Mouse (Mus musculus): ENCODE measurements at regions not wholly inside any gene's neighbourhood (a gene's known extent, or its start where the extent isn't known, plus 50 kb on each side); places are given as distances from the start of the nearest gene placed in this dataset.
A peak's percentile ranks its signal among the peaks of the same experiment; 100 is the strongest.

GRCm38 (mm10) chr15:88229456-88229855 lies 370.6 kb upstream of the Zdhhc25 start:
- no peak for DNase-seq

GRCm38 (mm10) chr15:88244606-88245005 lies 355.5 kb upstream of the Zdhhc25 start:
- DNase-seq = no peak

DNA sequence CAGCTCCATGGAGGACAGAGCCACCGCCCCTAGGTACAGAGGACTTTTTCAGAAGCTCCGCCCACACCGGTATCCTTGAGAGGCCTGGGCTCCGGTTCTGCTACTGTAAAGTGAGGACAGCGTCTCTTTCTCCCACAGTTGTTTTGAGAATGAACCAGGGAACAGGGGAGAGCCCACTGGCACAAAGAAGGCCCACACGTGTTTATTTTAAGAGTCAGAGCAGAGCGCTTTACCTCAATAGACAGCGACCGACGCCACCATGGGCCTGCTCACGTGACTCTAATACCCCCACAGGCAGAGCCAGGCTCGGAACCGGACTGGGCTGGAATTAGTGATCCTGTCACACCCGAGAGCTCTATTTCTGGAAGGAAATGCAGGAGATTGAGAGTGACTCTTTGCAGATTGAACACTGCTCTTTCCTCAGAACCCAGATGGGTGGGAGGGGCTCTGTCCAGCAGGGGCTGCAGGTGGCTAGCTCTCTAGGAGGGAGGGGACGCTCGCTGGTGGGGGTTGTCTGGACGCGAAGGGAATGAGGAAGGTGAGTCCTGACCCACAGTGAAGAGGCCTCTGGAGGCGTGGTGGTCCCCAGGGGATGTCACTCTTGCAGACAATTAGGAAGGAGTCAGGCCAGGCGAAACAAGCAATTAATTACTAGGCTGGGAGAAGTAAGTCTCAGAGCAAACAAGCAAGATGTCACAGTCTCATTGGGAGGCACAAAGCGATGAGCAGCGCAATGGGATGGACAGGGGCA lies 354.4 kb upstream of the Zdhhc25 start:
- DNase-seq = no peak

DNA sequence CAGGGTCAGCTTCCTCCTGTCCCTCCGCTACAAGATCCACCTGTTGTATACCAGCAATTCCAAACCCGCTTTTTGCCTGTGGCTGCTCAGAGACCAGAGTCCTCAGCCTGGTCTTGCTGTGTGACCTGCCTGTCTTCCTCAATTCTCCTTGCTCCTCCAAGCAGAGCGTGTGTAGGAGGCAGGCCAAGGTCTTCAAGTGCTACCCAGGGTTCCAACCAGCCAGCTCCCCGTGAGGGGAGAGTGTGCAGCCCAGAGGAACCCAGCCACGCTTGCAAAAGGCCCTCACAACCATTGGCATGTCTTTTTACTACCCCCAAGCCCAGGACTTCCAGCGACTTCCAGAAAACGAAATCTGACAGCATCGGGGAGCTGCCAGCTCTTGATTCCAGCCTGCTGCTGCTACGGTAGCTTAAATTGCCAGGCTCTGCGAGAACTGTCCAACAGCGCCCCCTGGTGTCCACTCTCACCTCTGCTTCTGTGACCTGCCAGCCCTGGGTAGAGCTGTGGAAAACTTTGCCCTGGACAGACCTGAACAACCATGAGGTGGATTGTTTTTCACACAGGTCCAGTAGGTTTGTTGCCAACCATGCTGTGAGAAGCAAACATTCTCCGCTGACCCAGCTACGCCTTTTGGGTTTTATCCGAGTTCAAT lies 352.0 kb upstream of the Zdhhc25 start:
- peak; percentile 87 for DNase-seq

DNA sequence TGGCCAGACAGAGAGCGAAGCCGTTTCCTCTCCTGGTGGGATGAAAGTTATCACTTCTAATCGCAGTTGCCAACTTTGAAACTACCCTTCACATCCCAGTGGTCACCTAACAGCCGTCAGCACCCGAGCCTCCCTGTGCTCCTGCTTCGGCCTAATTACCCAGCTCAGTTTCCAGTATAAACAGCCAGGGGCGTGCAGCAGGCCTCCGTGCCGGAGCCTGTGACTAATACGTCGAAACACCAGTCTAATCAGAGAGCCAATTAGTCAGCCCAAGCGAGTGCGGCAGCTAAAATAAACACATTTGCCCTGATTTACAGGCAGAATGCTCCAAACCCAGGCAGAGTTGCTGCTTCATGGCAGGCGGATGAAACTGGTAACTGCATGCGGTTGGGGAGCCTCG lies 312.1 kb upstream of the Zdhhc25 start:
- no peak for DNase-seq

- no peak for DNase-seq
Measured at GRCm38 (mm10) chr15:88288696-88289095, 311.4 kb upstream of the Zdhhc25 start.

DNA sequence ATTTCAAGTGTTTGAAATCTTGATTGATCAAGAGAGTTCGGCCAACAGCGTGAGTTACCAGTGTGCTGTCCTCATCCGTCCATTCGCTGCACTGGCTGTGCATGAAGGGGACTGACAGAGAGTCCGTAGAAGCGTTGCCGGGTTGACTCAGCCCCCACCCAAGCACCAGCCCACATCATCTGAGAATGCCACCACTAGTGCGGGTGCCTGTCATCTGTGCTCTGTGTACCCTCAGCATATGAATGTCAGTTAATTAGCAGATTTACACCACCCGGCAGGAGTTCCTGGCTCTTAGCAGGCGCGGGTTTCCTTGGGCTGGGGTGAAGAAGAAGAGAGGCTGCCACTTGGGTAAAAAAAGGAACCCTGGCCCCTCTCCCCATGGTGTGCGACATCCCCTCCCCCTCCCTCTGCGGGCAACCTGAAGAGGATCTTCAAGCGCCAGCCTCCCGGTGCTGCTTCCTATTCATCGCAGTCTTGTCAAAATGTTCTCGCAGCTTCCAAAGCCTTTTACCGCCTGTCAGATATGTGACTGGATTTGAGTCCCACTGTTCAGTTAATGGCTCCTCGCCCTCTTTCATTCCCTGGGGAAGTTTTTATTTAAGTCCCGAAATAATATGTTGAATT lies 309.2 kb upstream of the Zdhhc25 start:
- DNase-seq = no peak

GRCm38 (mm10) chr15:88299061-88299460 lies 301.0 kb upstream of the Zdhhc25 start:
- DNase-seq = no peak

DNA sequence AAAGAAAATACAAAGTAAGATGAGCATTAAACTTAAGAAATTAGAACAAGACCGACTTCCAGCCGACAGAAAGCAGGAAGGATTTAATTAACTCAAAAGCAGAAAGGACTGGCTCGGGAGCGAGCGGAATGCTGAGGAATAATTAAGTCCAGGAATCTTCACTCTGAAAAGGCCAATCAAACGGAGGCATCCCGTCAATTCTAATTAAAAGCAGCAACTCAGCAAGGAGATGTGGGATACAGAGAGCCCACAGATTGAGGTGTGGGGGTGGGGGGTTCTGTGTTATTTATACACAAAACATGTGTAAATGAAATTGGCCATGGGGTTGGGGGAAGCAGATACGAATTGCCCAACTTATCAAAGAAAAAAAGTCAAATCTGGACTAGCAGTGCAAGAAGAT lies 288.9 kb upstream of the Zdhhc25 start:
- DNase-seq = no peak

- no peak for DNase-seq
Measured at GRCm38 (mm10) chr15:88314810-88315459, 285.2 kb upstream of the Zdhhc25 start.

- no peak for DNase-seq
Measured at GRCm38 (mm10) chr15:88318048-88318447, 282.1 kb upstream of the Zdhhc25 start.

DNA sequence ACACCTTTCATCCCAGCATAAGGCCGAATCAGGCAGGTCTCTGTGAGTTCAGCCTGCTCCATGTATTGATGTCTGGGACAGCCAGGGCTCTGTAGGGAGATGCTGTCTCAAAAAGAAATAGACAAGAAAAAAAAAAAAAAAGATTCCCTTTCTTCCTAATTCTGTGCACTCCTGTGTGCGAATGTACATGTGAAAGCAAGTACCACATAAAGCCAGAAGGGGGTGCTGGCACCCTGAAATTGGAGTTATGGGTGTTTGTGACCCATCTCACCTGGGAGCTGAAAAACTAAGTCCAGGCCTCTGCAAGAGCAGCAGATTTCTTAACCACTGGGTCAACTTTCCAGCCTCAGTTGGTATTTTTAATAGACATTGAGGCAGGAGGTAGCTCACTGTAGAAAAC lies 280.6 kb upstream of the Zdhhc25 start:
- DNase-seq = no peak

GRCm38 (mm10) chr15:88323584-88324375 lies 276.3 kb upstream of the Zdhhc25 start:
- DNase-seq = no peak

DNA sequence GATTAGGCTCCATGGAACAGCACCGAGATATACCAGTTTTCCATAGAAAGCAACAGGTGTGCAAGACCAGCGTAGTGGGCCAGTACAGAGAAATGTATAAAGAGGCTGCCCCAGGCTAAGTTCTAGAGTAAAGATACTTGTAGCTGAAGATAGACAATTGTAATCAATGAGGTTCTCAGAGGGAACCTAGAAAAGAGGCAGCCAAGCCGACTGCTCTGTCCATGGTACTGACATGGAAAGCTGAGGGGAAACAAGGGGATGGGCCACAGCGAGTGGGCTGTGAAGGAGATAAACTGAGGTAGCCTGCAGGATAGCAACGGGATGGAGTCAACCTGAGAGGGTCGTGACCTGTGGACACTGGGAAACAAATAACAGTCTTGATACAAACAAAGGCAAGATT lies 275.0 kb upstream of the Zdhhc25 start:
- DNase-seq = no peak

GRCm38 (mm10) chr15:88353206-88353605 lies 246.9 kb upstream of the Zdhhc25 start:
- no peak for DNase-seq

GRCm38 (mm10) chr15:88360375-88361035 lies 239.6 kb upstream of the Zdhhc25 start:
- DNase-seq = no peak

DNA sequence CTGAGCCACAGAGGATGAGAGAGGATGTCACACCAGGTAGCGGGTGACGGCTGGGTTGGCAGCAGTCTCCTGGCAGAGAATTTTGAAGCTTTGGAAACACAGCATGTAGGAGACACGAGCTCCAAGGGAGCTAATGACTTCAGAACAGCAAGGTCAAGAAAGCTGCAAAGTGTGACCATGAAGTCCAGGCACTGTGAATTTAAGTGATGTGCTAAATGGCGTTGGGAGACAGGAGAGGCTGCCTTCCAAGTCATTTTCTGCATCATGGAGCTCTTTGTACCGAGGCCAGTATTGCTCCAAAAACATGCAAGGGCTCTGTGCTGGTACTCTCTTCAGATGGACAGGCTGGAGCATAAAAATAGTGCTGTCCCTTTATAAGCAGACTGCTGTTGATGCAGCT lies 238.8 kb upstream of the Zdhhc25 start:
- DNase-seq = no peak

- no peak for DNase-seq
Measured at GRCm38 (mm10) chr15:88362966-88363365, 237.1 kb upstream of the Zdhhc25 start.

DNA sequence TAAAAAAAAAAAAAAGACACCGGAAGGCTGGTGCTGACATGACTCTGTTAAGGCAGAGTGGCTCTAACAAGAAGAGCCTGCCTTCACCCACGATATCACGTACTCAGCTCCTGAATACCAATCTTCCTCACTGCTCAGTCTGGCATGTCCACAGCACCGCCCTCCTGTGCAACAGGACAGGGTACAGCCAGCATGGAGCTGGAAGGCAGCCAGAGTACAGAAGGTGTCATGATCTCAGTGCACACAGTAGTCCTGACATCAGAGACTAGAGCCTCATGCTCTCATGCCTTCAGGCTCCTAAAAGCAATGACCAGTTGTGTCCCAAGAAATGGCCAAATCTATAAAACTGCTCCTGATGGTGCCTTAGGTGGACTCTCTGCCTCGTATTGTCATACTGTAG lies 229.7 kb upstream of the Zdhhc25 start:
- peak; percentile 7 for DNase-seq

- DNase-seq = no peak
Measured at GRCm38 (mm10) chr15:88372039-88372438, 228.1 kb upstream of the Zdhhc25 start.

DNA sequence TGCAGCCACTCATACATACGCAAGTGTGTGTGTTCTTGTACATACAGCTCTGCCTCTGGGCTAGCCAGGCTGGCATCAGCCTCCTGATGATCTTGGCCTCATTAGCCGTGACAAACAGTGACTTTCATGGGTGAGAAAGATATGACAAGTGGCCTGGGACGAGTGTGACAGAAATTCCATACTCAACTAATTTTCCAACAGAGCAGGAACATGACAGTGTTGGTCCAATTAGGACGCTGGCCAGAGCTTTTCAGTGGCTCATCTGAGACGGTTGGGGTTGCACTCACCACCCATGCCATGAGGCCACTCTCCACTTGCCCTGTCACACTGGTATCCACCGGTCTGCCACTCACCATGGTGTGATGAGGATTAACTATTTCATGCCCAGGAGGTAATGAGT lies 226.2 kb upstream of the Zdhhc25 start:
- no peak for DNase-seq

- DNase-seq = no peak
Measured at GRCm38 (mm10) chr15:88379342-88379741, 220.8 kb upstream of the Zdhhc25 start.

Data from kidney, adult 18-20 months (tissue).